Mouse (Mus musculus) MEL (cell line): Measurements from ENCODE around the gene Fxyd7.

ENCODE experiments used
- CHD2 ChIP-seq: IDR thresholded peaks from 2 replicates; pipeline ENCODE4 v1.6.1; 2011; ENCODE audit warnings: low read length, improper control_type of control experiment
- CTCF ChIP-seq, 3 experiments: IDR thresholded peaks in 2 of 3; conservative IDR thresholded peaks in 1 of 3; 2 replicates each; pipeline ENCODE4 v1.5.1; 2011 to 2012; ENCODE audit warnings: low read length in 3 of 3, low read depth in 2 of 3, mild to moderate bottlenecking in 2 of 3, improper control_type of control experiment in 1 of 3, inconsistent platforms in 1 of 3, mixed read lengths in 1 of 3, moderate library complexity in 1 of 3; ENCODE audit not compliant: control insufficient read depth in 1 of 3, insufficient read depth in 1 of 3, poor library complexity in 1 of 3, severe bottlenecking in 1 of 3
- E2F4 ChIP-seq: IDR thresholded peaks from 2 replicates; pipeline ENCODE4 v1.6.1; 2011; ENCODE audit warnings: low read depth, low read length, improper control_type of control experiment, borderline replicate concordance
- MAX ChIP-seq: IDR thresholded peaks from 2 replicates; pipeline ENCODE4 v1.6.1; 2011; ENCODE audit warnings: low read length, improper control_type of control experiment
- MXI1 ChIP-seq: IDR thresholded peaks from 2 replicates; pipeline ENCODE4 v1.6.1; 2011; ENCODE audit warnings: mild to moderate bottlenecking, low read depth, low read length, improper control_type of control experiment
- POLR2A ChIP-seq, 2 experiments: IDR thresholded peaks; 2 replicates each; pipeline ENCODE4 v1.6.1; 2011 to 2012; ENCODE audit warnings: low read length in 2 of 2, mild to moderate bottlenecking in 2 of 2, control low read depth in 1 of 2, improper control_type of control experiment in 1 of 2, low read depth in 1 of 2, moderate library complexity in 1 of 2; ENCODE audit not compliant: control insufficient read depth in 1 of 2, insufficient read depth in 1 of 2, poor library complexity in 1 of 2
- POLR2AphosphoS2 ChIP-seq: IDR thresholded peaks from 2 replicates; pipeline ENCODE4 v1.6.1; 2011; ENCODE audit warnings: low read length, improper control_type of control experiment
- SIN3A ChIP-seq: IDR thresholded peaks from 2 replicates; pipeline ENCODE4 v1.6.1; 2012; ENCODE audit warnings: low read length, improper control_type of control experiment, inconsistent platforms
- ZC3H11A ChIP-seq: IDR thresholded peaks from 2 replicates; pipeline ENCODE4 v1.6.1; 2012; ENCODE audit warnings: low read depth, mild to moderate bottlenecking, inconsistent platforms, low read length, improper control_type of control experiment
- ZKSCAN1 ChIP-seq: IDR thresholded peaks from 2 replicates; pipeline ENCODE4 v1.6.1; 2012; ENCODE audit warnings: low read depth, mild to moderate bottlenecking, inconsistent platforms, low read length, improper control_type of control experiment, moderate library complexity

GRCm38 (mm10) chr7:31094774-31095501 is 43.7 kb upstream of the Fxyd7 start:
- TF ChIP-seq ZC3H11A (no peak), CTCF (IDR thresholded peaks at IDR 0.05 in 2 of 3, conservative IDR thresholded peaks at IDR 0.05 in 1 of 3; ENCODE audit: control insufficient read depth in 1 of 3, insufficient read depth in 1 of 3, low read depth in 2 of 3, low read length in 3 of 3, poor library complexity in 1 of 3, severe bottlenecking in 1 of 3) (no peak), ZKSCAN1 (no peak), SIN3A (no peak), CHD2 (no peak), MXI1 (no peak), MAX (no peak), POLR2A (IDR thresholded peaks at IDR 0.05; ENCODE audit: control insufficient read depth in 1 of 2, insufficient read depth in 1 of 2, low read depth in 1 of 2, low read length in 2 of 2, poor library complexity in 1 of 2) (no peak), POLR2AphosphoS2 (no peak), E2F4 (no peak)
